In the genomic region with DNA sequence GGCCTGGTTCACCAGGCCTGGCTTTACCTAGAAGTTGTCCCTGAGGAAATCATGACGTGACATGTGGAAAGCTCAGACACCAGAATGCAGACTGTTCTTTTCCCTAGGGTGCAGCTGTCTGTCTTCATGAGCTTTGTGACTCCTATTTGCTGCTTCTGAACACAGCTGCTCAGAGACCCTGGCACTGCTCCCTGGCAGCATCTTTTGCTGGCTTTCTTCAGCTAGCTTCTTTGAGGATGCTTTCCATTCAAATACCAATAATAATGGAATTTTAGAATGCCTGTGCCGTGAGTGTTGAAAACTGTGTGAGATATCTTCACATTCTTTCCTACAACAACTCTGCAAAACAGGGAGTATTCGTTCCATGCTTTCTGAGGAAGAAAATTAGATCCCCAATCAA, we compare ENCODE assay signal across 25 mouse cellular contexts.
A peak's percentile ranks its signal among the peaks of the same experiment; 100 is the strongest.
DNase-seq lines count a peak whose midpoint lies in the region; ATAC-seq and TF ChIP-seq lines count a peak whose summit lies in the region.
"Had no signal": no experiment of that assay in that cellular context is flagged by ENCODE, and none has a peak within 500 bp of the region (broad histone marks: within the 10 kb centered on the region; RNA-seq: fewer than 3 reads in every experiment).

No protein-coding gene starts in this region.

- no peak overlapping the region for H3K4me3 ChIP-seq in embryonic facial prominence, embryonic 14.5 days (ENCODE audit: low read depth, low read length)
- no peak overlapping the region for H3K4me3 ChIP-seq in embryonic facial prominence, embryonic 10.5 days
- no peak overlapping the region for H3K4me3 ChIP-seq in hindbrain, postnatal 0 days (ENCODE audit: low read length)
- no peak overlapping the region for H3K4me3 ChIP-seq in hindbrain, embryonic 13.5 days
- H3K4me3 ChIP-seq: embryonic facial prominence, embryonic 13.5 days; heart, embryonic 15.5 days; hindbrain, embryonic 10.5 days; kidney, embryonic 15.5 days; left cerebral cortex, adult 2 months had no signal

- DNase-seq in embryonic facial prominence, embryonic 14.5 days (ENCODE audit: low spot score): peak; percentile 43
- DNase-seq in embryonic facial prominence, embryonic 10.5 days (ENCODE audit: low spot score): no peak
- peak; percentile 16 for DNase-seq in gastrocnemius, postnatal 25 days
- DNase-seq in gastrocnemius, adult 8-10 months (ENCODE audit: low spot score in 2 of 2): no peak
- DNase-seq in hindbrain, postnatal 0 days (ENCODE audit: low spot score): peak; percentile 10
- DNase-seq in NIH3T3 (ENCODE audit: low read depth): peak; percentile 26
- DNase-seq in liver: no peak
- DNase-seq: adrenal gland, postnatal 25 days; cerebellum, adult 11-12 months; cerebellum, postnatal 25 days; kidney, postnatal 36 days; liver, postnatal 0 days; thymus, adult 18-20 months; thymus, postnatal 4 days had no signal

- H3K9me3 ChIP-seq in embryonic facial prominence, embryonic 14.5 days (ENCODE audit: control insufficient read depth, low read length): no peaks in the 10 kb centered on the region
- no peaks in the 10 kb centered on the region for H3K9me3 ChIP-seq in embryonic facial prominence, embryonic 10.5 days
- no peaks in the 10 kb centered on the region for H3K9me3 ChIP-seq in hindbrain, postnatal 0 days (ENCODE audit: low read length)
- no peaks in the 10 kb centered on the region for H3K9me3 ChIP-seq in hindbrain, embryonic 13.5 days
- H3K9me3 ChIP-seq: embryonic facial prominence, embryonic 13.5 days; hindbrain, embryonic 10.5 days; kidney, embryonic 15.5 days had no signal

- no peaks in the 10 kb centered on the region for H3K27me3 ChIP-seq in embryonic facial prominence, embryonic 14.5 days (replicated peaks; ENCODE audit: control insufficient read depth, insufficient read depth, low read length)
- H3K27me3 ChIP-seq in embryonic facial prominence, embryonic 10.5 days (replicated peaks; ENCODE audit: low read depth, poor library complexity, severe bottlenecking): no peaks in the 10 kb centered on the region
- no peaks in the 10 kb centered on the region for H3K27me3 ChIP-seq in hindbrain, postnatal 0 days (ENCODE audit: insufficient read depth, low read length)
- H3K27me3 ChIP-seq in hindbrain, embryonic 13.5 days: no peaks in the 10 kb centered on the region
- H3K27me3 ChIP-seq: embryonic facial prominence, embryonic 13.5 days; heart, embryonic 15.5 days; kidney, embryonic 15.5 days had no signal

- 46% methylated on average over 3 of the region's 3 CpGs for WGBS in embryonic facial prominence, embryonic 14.5 days
- WGBS in embryonic facial prominence, embryonic 10.5 days: 73% methylated on average over 3 of the region's 3 CpGs
- 43% methylated on average over 3 of the region's 3 CpGs for WGBS in hindbrain, postnatal 0 days
- WGBS in hindbrain, embryonic 13.5 days: 81% methylated on average over 3 of the region's 3 CpGs

- H3K9ac ChIP-seq in embryonic facial prominence, embryonic 14.5 days (ENCODE audit: low read depth, low read length): no peak overlapping the region
- H3K9ac ChIP-seq in hindbrain, postnatal 0 days (replicated peaks; ENCODE audit: low read length): no peak overlapping the region
- H3K9ac ChIP-seq in hindbrain, embryonic 13.5 days: no peak overlapping the region
- H3K9ac ChIP-seq: embryonic facial prominence, embryonic 13.5 days; heart, embryonic 15.5 days; kidney, embryonic 15.5 days; liver, postnatal 0 days had no signal

- no peak overlapping the region for H3K27ac ChIP-seq in embryonic facial prominence, embryonic 14.5 days (replicated peaks; ENCODE audit: low read depth, low read length)
- no peak overlapping the region for H3K27ac ChIP-seq in embryonic facial prominence, embryonic 10.5 days (replicated peaks)
- H3K27ac ChIP-seq in hindbrain, postnatal 0 days: no peak overlapping the region
- no peak overlapping the region for H3K27ac ChIP-seq in hindbrain, embryonic 13.5 days
- H3K27ac ChIP-seq: embryonic facial prominence, embryonic 13.5 days; heart, embryonic 15.5 days; hindbrain, embryonic 10.5 days; kidney, embryonic 15.5 days; left cerebral cortex, adult 2 months; macrophage had no signal

- H3K36me3 ChIP-seq in embryonic facial prominence, embryonic 14.5 days (ENCODE audit: control insufficient read depth, insufficient read depth, low read length): no peaks in the 10 kb centered on the region
- H3K36me3 ChIP-seq in embryonic facial prominence, embryonic 10.5 days (replicated peaks): no peaks in the 10 kb centered on the region
- no peaks in the 10 kb centered on the region for H3K36me3 ChIP-seq in hindbrain, postnatal 0 days (ENCODE audit: insufficient read depth, low read length)
- H3K36me3 ChIP-seq in hindbrain, embryonic 13.5 days: no peaks in the 10 kb centered on the region
- H3K36me3 ChIP-seq: embryonic facial prominence, embryonic 13.5 days; heart, embryonic 15.5 days; hindbrain, embryonic 10.5 days; kidney, embryonic 15.5 days had no signal

- H3K4me1 ChIP-seq in embryonic facial prominence, embryonic 14.5 days (ENCODE audit: control insufficient read depth, insufficient read depth, low read length): no peaks in the 10 kb centered on the region
- no peaks in the 10 kb centered on the region for H3K4me1 ChIP-seq in embryonic facial prominence, embryonic 10.5 days
- H3K4me1 ChIP-seq in hindbrain, postnatal 0 days (ENCODE audit: insufficient read depth, low read length): no peaks in the 10 kb centered on the region
- no peaks in the 10 kb centered on the region for H3K4me1 ChIP-seq in hindbrain, embryonic 13.5 days (replicated peaks)
- H3K4me1 ChIP-seq: embryonic facial prominence, embryonic 13.5 days; heart, embryonic 15.5 days; hindbrain, embryonic 10.5 days; kidney, embryonic 15.5 days had no signal

- no peak for ATAC-seq in embryonic facial prominence, embryonic 14.5 days (ENCODE audit: low read depth)
- ATAC-seq in hindbrain, postnatal 0 days: no peak
- no peak for ATAC-seq in hindbrain, embryonic 13.5 days (ENCODE audit: low FRiP score)
- ATAC-seq: intestine, postnatal 0 days; liver, postnatal 0 days; lung, postnatal 0 days; midbrain, embryonic 16.5 days had no signal

- no peak for TF ChIP-seq CTCF in hindbrain, postnatal 0 days (IDR thresholded peaks at IDR 0.05; ENCODE audit: low read depth)

- no peak overlapping the region for H3K4me2 ChIP-seq in embryonic facial prominence, embryonic 14.5 days (ENCODE audit: low read depth, low read length)
- no peak overlapping the region for H3K4me2 ChIP-seq in hindbrain, postnatal 0 days (ENCODE audit: low read depth, low read length)
- H3K4me2 ChIP-seq in hindbrain, embryonic 13.5 days: no peak overlapping the region
- H3K4me2 ChIP-seq: embryonic facial prominence, embryonic 13.5 days; heart, embryonic 15.5 days; kidney, embryonic 15.5 days; liver, embryonic 11.5 days had no signal

Comparison
In these comparisons a context has a peak if more than half of its experiments do, and no peak if none do; other contexts are left out.
1. DNase-seq: peak in embryonic facial prominence, embryonic 14.5 days (single experiment), gastrocnemius, postnatal 25 days (single experiment), hindbrain, postnatal 0 days (single experiment) and NIH3T3 (single experiment); none in embryonic facial prominence, embryonic 10.5 days (single experiment), gastrocnemius, adult 8-10 months (0 of 2) and liver (single experiment).